Mouse (Mus musculus) G1E (cell line): ENCODE results near the gene Gm8797.

ENCODE experiments used
- CTCF ChIP-seq: IDR thresholded peaks from 2 replicates; pipeline ENCODE4 v1.5.1; 2012; ENCODE audit warnings: low read depth, low read length, inconsistent platforms, mixed read lengths
- GATA1 ChIP-seq: IDR thresholded peaks from 2 replicates; pipeline ENCODE4 v1.6.1; 2012; ENCODE audit warnings: borderline replicate concordance, low read length, inconsistent platforms, mixed read lengths

DNA sequence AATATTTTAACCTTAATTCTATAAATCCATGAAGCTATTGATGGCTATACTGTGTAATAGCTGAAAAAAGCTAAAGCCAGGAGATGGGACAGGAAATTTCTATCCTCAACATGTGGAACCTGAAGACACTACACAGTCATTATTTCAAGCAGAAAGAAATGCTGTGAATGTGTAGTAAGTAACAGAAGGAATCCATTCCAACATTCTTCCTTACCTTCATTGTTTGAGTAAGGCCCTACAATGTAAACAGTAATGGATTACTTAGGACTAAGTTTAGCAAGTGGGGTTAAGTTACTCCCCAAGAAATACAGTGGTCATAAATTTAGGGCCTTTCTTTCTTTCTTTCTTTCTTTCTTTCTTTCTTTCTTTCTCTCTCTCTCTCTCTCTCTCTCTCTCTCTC lies 17.7 kb upstream of the Gm8797 start:
- no peak for TF ChIP-seq CTCF
- TF ChIP-seq GATA1 = no peak
